Mouse (Mus musculus): ENCODE data around the gene Nme6.

Gene Nme6

DNA sequence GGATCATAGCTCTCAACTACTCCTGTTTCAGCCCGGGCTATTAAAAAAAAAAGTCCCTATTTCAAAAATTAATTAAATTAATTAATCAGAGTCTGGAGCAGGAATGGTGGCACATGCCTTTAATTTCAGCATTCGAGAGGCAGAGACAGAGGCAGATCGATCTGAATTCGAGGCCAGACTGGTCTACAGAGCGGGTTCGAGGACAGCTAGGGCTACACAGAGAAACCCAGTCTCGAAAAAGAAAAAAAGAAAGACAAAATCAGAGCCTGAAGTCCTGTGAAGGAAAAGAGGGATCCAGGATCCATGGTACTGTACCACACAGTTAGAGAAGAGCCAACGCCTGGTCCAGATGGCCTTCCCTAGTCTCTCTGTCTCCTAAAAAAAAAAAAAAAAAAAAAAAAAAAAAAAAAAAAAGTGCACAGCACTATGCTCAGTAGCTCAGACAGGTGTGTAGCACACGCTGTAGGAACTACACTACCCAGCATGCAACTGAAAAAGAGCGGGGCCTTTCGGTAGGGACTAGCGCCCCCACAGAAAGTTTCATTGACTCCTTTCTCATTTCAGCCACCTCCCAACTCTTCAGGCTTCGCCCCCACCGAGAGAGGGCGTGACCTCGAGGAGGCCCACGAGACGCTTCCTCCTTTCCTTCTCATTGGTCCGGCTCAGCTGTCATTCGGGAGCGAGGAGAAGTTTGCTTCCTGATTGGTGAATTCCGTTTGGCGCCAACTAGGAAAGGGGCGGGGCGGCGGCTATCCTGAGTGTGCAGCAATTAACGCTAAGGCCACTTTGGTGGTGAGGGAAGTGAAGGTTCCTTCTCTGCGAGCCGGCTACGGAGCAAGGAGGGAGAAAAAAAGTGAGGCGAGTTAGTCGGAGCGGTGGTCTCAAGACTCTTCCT lies 42.5 kb downstream of the Nme6 start, which contains the start of gene Cdc25a:
Gene Cdc25a (plus strand): TSS at position 783 of the 895 bp plus-strand sequence.
- peak; percentile 99 for DNase-seq

DNA sequence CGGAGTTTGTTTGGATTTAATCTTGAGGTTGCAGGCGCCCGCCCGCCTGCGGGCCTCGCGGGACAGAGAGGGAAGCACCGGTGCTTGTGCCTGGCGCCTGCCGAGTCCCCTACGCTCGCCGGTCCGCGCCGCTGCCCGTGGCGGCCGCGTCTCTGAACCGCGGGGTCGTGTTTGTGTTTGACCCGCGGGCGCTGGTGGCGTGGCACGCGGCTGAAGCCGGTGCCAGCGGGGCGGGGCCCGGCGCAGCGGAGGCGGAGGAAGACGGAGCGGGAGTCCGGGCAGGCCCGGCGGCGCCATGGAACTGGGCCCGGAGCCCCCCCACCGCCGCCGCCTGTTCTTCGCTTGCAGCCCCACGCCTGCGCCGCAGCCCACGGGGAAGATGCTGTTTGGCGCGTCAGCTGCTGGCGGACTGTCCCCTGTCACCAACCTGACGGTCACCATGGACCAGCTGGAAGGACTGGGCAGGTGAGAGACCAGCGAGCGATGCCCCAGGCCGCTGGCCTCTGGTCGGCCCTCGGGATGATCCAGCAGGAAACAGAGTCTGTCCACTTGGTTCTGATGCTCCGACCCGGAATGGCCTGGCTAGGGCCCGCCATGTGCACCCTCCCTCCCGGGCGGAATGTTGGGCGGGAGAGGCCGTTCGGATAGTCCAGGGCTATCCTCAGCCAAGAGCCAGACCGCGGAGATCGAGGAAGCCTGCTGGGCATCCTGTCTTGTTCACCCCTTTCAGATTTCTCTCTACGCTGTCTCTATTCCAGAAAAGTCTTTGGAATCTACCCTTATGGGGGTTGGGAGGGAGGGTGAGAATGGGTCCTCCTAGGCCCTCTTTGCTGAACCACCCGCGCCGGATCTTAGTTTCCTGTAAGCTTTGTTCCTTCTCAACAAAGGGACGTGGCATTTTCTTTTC lies 43.4 kb downstream of the Nme6 start:
- peak; percentile 76 for DNase-seq

DNA sequence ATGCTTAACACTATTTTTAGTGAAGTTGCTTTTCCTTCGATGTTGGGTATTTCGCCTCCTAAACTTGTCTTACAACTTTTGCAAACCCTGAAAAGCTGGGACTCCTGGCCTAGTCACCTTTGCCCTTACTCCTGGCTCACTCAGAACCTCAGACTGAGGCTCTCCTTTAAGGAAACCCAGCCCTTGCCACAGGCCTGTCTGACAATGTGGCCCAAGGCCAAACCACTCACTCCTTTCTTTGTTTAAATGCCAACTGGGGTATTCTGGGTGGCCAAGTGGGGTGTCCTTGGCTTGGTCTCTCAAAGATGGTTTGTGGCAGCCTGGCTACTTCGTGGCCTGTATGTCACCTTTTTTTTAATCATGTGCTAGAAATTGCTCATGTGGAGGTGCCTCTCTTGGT lies 44.2 kb downstream of the Nme6 start:
- DNase-seq: peak; percentile 35

DNA sequence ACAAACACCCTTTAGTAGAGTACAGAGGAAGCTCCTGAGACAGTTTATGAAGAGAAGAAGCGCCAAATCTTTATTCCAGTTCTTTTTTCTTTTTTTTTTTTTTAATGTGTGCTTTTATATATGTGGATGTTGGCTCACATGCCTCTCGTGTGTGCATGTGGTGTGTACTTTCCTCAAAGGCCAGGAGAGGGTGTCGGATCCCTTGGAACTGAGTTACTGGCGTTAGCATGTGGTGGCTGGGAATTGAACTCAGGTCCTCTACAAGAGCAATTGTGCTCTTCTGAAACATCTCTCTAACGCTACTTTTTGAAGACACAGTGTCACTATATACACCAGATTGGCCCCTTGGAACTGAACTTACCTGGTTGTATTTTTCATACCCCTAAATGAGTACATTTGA lies 45.1 kb downstream of the Nme6 start:
- no peak for DNase-seq

DNA sequence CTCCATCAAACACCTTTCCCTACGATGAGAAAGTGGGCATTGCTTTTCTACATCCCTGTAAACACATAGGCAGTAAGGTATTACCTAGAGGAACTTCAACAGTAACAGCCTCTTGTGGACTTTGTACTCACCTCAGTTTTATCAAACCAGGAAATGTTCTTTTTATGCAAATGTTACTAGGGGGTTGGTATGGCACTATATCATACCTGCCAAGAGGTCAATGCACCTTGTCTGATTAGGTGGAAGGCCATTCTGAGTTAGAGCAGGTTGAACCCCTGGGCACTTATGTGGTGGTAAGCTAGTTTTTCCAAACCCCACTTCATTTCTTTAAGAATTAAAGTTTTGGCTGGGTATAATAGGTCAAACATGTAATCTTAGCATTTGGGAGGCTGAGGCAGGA lies 46.8 kb downstream of the Nme6 start:
- DNase-seq: no peak

DNA sequence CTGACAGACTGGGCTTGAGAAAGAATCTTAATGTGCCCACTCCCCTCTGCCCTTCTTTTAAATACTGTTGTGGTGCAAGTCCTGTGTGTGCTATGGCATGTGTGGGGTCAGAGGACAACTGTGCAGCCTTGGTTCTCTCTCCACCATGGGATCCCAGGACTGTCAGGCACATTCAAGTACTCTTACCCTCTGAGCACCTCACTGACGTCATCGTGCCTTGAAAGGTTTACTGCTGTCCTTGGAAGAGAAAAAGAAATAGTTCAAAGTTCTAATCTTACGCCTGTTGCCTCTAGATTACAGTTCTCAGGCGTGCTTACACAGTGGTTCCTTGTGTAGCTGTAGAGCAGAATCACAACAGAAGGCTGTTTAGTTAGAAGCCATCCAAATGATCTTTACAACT lies 53.7 kb downstream of the Nme6 start:
- DNase-seq: no peak

DNA sequence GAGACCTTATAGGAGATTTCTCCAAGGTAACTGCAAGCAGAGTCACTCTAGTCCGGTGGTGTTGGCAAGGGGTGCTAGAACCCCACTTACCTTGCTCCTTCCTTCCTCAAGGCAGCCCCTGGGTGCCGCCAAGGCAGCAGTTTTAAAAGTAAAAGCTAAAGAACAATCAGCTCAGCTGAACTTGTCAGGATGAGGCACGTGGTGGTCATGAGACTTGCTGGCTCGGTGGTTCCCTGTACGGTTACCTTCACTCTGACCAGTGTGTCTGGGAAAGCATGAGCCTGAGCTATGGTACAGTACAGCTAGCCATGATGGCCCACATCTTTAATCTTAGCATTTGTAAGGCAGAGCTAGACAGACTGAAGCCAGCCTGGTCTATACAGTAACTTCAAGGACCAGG lies 54.8 kb downstream of the Nme6 start:
- no peak for DNase-seq

DNA sequence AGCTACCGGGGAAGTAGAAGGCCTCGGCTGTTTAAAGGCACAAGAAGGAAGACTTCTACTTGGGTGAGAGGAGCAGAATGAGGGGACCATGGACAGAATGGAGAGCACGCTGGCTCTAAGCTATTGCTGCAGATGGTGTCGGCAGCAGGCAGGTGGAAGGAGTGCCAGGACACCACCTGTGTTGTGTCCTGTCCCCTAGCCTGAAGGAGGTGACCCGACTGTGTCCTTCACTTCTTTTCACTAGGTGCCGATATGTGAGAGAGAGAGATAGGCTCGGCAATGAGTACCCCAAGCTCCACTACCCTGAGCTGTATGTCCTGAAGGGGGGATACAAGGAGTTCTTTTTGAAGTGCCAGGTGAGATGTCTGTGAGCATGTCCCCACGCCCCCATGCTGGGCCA lies 59.0 kb downstream of the Nme6 start:
- no peak for DNase-seq

All from lung, postnatal 10 days (tissue).